Mouse (Mus musculus): ENCODE results near the gene Soat2. TPM values are rescaled to one million over a fixed set of nuclear protein-coding genes. Genes with fewer than 3 reads are reported as not detected.

Gene Soat2
- polyA plus RNA-seq, 1 experiment from 2014 or later: 0.28 TPM

- 37% methylated on average over 8 of the region's 8 CpGs for WGBS
- ATAC-seq (replicated peaks; ENCODE audit: low FRiP score, low read depth): no peak
- peaks cover 33% of the 10 kb centered on the region for H3K4me1 ChIP-seq (replicated peaks; ENCODE audit: insufficient read depth, low read length)
- H3K4me2 ChIP-seq (ENCODE audit: low read length): peak overlapping the region; percentile 70
- peaks cover 34% of the 10 kb centered on the region for H3K36me3 ChIP-seq (ENCODE audit: insufficient read depth, low read length)
- H3K4me3 ChIP-seq (replicated peaks; ENCODE audit: low read depth, low read length): peak overlapping the region; percentile 90; the same call in 1 of the 2 replicates
- TF ChIP-seq CTCF (IDR thresholded peaks at IDR 0.05; ENCODE audit: low read depth): no peak
- no peaks in the 10 kb centered on the region for H3K9me3 ChIP-seq (replicated peaks; ENCODE audit: low read length)
- 0 out of 2 replicates have a peak overlapping the region, but pooled peaks have one; percentile 44 for H3K27ac ChIP-seq
- no peaks in the 10 kb centered on the region for H3K27me3 ChIP-seq (ENCODE audit: insufficient read depth, low read length)
- peak overlapping the region; percentile 31; the same call in 1 of the 2 replicates for H3K9ac ChIP-seq (ENCODE audit: low read depth, low read length)
- peak; percentile 58 for DNase-seq (ENCODE audit: low spot score)
Observed at GRCm38 (mm10) chr15:102205779-102206178, 55.5 kb downstream of the Soat2 start.

- Histone ChIP-seq H3K27me3 (ENCODE audit: insufficient read depth, low read length) (no peaks in the 10 kb centered on the region), H3K4me2 (ENCODE audit: low read length) (0 out of 2 replicates have a peak overlapping the region, but pooled peaks have one; percentile 11), H3K4me1 (replicated peaks; ENCODE audit: insufficient read depth, low read length) (peaks cover 28% of the 10 kb centered on the region), H3K36me3 (ENCODE audit: insufficient read depth, low read length) (peaks cover 42% of the 10 kb centered on the region), H3K4me3 (replicated peaks; ENCODE audit: low read depth, low read length) (no peak overlapping the region), H3K9ac (ENCODE audit: low read depth, low read length) (0 out of 2 replicates have a peak overlapping the region, but pooled peaks have one; percentile 5), H3K9me3 (replicated peaks; ENCODE audit: low read length) (no peaks in the 10 kb centered on the region), H3K27ac (peak overlapping the region; percentile 27; the same call in 1 of the 2 replicates)
- ATAC-seq (replicated peaks; ENCODE audit: low FRiP score, low read depth): 0 out of 2 replicates have a peak, but pooled peaks have one; percentile 12
- 40% methylated on average over 3 of the region's 3 CpGs for WGBS
- TF ChIP-seq CTCF (IDR thresholded peaks at IDR 0.05; ENCODE audit: low read depth): no peak
- DNase-seq (ENCODE audit: low spot score): peak; percentile 76
Observed at GRCm38 (mm10) chr15:102207351-102207750, 57.0 kb downstream of the Soat2 start.

GRCm38 (mm10) chr15:102208092-102208561 lies 57.8 kb downstream of the Soat2 start:
- Histone ChIP-seq H3K4me2 (ENCODE audit: low read length) (peak overlapping the region; percentile 11; the same call in 1 of the 2 replicates), H3K9ac (ENCODE audit: low read depth, low read length) (0 out of 2 replicates have a peak overlapping the region, but pooled peaks have one; percentile 14), H3K4me1 (replicated peaks; ENCODE audit: insufficient read depth, low read length) (peaks cover 26% of the 10 kb centered on the region; the same call in 1 of the 2 replicates), H3K4me3 (replicated peaks; ENCODE audit: low read depth, low read length) (no peak overlapping the region), H3K36me3 (ENCODE audit: insufficient read depth, low read length) (peaks cover 49% of the 10 kb centered on the region), H3K9me3 (replicated peaks; ENCODE audit: low read length) (no peaks in the 10 kb centered on the region), H3K27ac (no peak overlapping the region), H3K27me3 (ENCODE audit: insufficient read depth, low read length) (no peaks in the 10 kb centered on the region)
- no peak for DNase-seq (ENCODE audit: low spot score)
- ATAC-seq (replicated peaks; ENCODE audit: low FRiP score, low read depth): no peak
- 53% methylated on average over 9 of the region's 9 CpGs for WGBS
- no peak for TF ChIP-seq CTCF (IDR thresholded peaks at IDR 0.05; ENCODE audit: low read depth)

GRCm38 (mm10) chr15:102209114-102209513 lies 58.8 kb downstream of the Soat2 start:
- ATAC-seq (replicated peaks; ENCODE audit: low FRiP score, low read depth) (no peak), DNase-seq (ENCODE audit: low spot score) (no peak)
- Histone ChIP-seq H3K36me3 (ENCODE audit: insufficient read depth, low read length) (peaks cover 57% of the 10 kb centered on the region), H3K4me3 (replicated peaks; ENCODE audit: low read depth, low read length) (no peak overlapping the region), H3K27ac (no peak overlapping the region), H3K9ac (ENCODE audit: low read depth, low read length) (no peak overlapping the region), H3K27me3 (ENCODE audit: insufficient read depth, low read length) (no peaks in the 10 kb centered on the region), H3K4me1 (replicated peaks; ENCODE audit: insufficient read depth, low read length) (peaks cover 26% of the 10 kb centered on the region; the same call in 1 of the 2 replicates), H3K4me2 (ENCODE audit: low read length) (no peak overlapping the region), H3K9me3 (replicated peaks; ENCODE audit: low read length) (no peaks in the 10 kb centered on the region)
- no peak for TF ChIP-seq CTCF (IDR thresholded peaks at IDR 0.05; ENCODE audit: low read depth)
- 84% methylated on average over 8 of the region's 8 CpGs for WGBS

- Histone ChIP-seq H3K4me2 (ENCODE audit: low read length) (no peak overlapping the region), H3K9me3 (replicated peaks; ENCODE audit: low read length) (no peaks in the 10 kb centered on the region), H3K27me3 (ENCODE audit: insufficient read depth, low read length) (no peaks in the 10 kb centered on the region), H3K36me3 (ENCODE audit: insufficient read depth, low read length) (peaks cover 65% of the 10 kb centered on the region), H3K27ac (no peak overlapping the region), H3K9ac (ENCODE audit: low read depth, low read length) (no peak overlapping the region), H3K4me3 (replicated peaks; ENCODE audit: low read depth, low read length) (no peak overlapping the region), H3K4me1 (replicated peaks; ENCODE audit: insufficient read depth, low read length) (peaks cover 15% of the 10 kb centered on the region; the same call in 1 of the 2 replicates)
- no peak for TF ChIP-seq CTCF (IDR thresholded peaks at IDR 0.05; ENCODE audit: low read depth)
- WGBS: 87% methylated on average over 4 of the region's 4 CpGs
- ATAC-seq (replicated peaks; ENCODE audit: low FRiP score, low read depth): peak; percentile 38; the same call in 1 of the 2 replicates
- no peak for DNase-seq (ENCODE audit: low spot score)
Observed at GRCm38 (mm10) chr15:102210816-102211215, 60.5 kb downstream of the Soat2 start.

- Histone ChIP-seq H3K4me2 (ENCODE audit: low read length) (no peak overlapping the region), H3K4me3 (replicated peaks; ENCODE audit: low read depth, low read length) (no peak overlapping the region), H3K27ac (no peak overlapping the region), H3K27me3 (ENCODE audit: insufficient read depth, low read length) (no peaks in the 10 kb centered on the region), H3K36me3 (ENCODE audit: insufficient read depth, low read length) (peaks cover 64% of the 10 kb centered on the region), H3K9me3 (replicated peaks; ENCODE audit: low read length) (no peaks in the 10 kb centered on the region), H3K9ac (ENCODE audit: low read depth, low read length) (no peak overlapping the region), H3K4me1 (replicated peaks; ENCODE audit: insufficient read depth, low read length) (peaks cover 8% of the 10 kb centered on the region; the same call in 1 of the 2 replicates)
- DNase-seq (ENCODE audit: low spot score) (no peak), ATAC-seq (replicated peaks; ENCODE audit: low FRiP score, low read depth) (no peak)
- no peak for TF ChIP-seq CTCF (IDR thresholded peaks at IDR 0.05; ENCODE audit: low read depth)
- 72% methylated on average over 6 of the region's 6 CpGs for WGBS
Observed at GRCm38 (mm10) chr15:102211895-102212294, 61.6 kb downstream of the Soat2 start.

Other genes starting within 250 kb of the Soat2 start
- gene Krt4, start 225.8 kb upstream of the Soat2 start, polyA plus RNA-seq (2015; fragmentation: Nextera tagmentation; extraction: Ambion mirVana): 0.46 and 0.93 TPM in 2 replicates
- 0.08 and 0.29 TPM in 2 replicates for gene Krt79, start 210.2 kb upstream of the Soat2 start, polyA plus RNA-seq (2015; fragmentation: Nextera tagmentation; extraction: Ambion mirVana)
- gene Krt78, start 196.2 kb upstream of the Soat2 start, polyA plus RNA-seq (2015; fragmentation: Nextera tagmentation; extraction: Ambion mirVana): 0.07 TPM in 1 of 2 replicates, not detected in the other
- gene Krt8, start 146.0 kb upstream of the Soat2 start, polyA plus RNA-seq (2015; fragmentation: Nextera tagmentation; extraction: Ambion mirVana): 305 and 333 TPM in 2 replicates
- 252 and 256 TPM in 2 replicates for gene Krt18, start 122.3 kb upstream of the Soat2 start, polyA plus RNA-seq (2015; fragmentation: Nextera tagmentation; extraction: Ambion mirVana)
- gene Eif4b, start 76.8 kb upstream of the Soat2 start, polyA plus RNA-seq (2015; fragmentation: Nextera tagmentation; extraction: Ambion mirVana): 96.1 and 102 TPM in 2 replicates
- 34.4 and 35.8 TPM in 2 replicates for gene Tns2, start 50.1 kb upstream of the Soat2 start, polyA plus RNA-seq (2015; fragmentation: Nextera tagmentation; extraction: Ambion mirVana)
- gene Spryd3, start 14.3 kb upstream of the Soat2 start, polyA plus RNA-seq (2015; fragmentation: Nextera tagmentation; extraction: Ambion mirVana): 14.3 and 16.6 TPM in 2 replicates
- gene Igfbp6, start 6.2 kb upstream of the Soat2 start, polyA plus RNA-seq (2015; fragmentation: Nextera tagmentation; extraction: Ambion mirVana): 20.5 and 28.3 TPM in 2 replicates
- 45.4 and 49.0 TPM in 2 replicates for gene Zfp740, start 52.7 kb downstream of the Soat2 start, polyA plus RNA-seq (2015; fragmentation: Nextera tagmentation; extraction: Ambion mirVana)
- gene Csad, start 54.2 kb downstream of the Soat2 start, polyA plus RNA-seq (2015; fragmentation: Nextera tagmentation; extraction: Ambion mirVana): 142 TPM in 2 replicates
- gene Itgb7, start 81.4 kb downstream of the Soat2 start, polyA plus RNA-seq (2015; fragmentation: Nextera tagmentation; extraction: Ambion mirVana): 0.69 and 1.2 TPM in 2 replicates
- gene Rarg, start 107.0 kb downstream of the Soat2 start, polyA plus RNA-seq (2015; fragmentation: Nextera tagmentation; extraction: Ambion mirVana): 23.2 and 23.5 TPM in 2 replicates
- 0.23 and 0.38 TPM in 2 replicates for gene Gm9918, start 120.0 kb downstream of the Soat2 start, polyA plus RNA-seq (2015; fragmentation: Nextera tagmentation; extraction: Ambion mirVana)
- gene Mfsd5, start 128.9 kb downstream of the Soat2 start, polyA plus RNA-seq (2015; fragmentation: Nextera tagmentation; extraction: Ambion mirVana): 68.2 and 73.2 TPM in 2 replicates
- gene Espl1, start 145.7 kb downstream of the Soat2 start, polyA plus RNA-seq (2015; fragmentation: Nextera tagmentation; extraction: Ambion mirVana): 6.1 and 7.5 TPM in 2 replicates
- gene Pfdn5, start 175.6 kb downstream of the Soat2 start, polyA plus RNA-seq (2015; fragmentation: Nextera tagmentation; extraction: Ambion mirVana): 511 and 565 TPM in 2 replicates
- gene Myg1, start 181.2 kb downstream of the Soat2 start, polyA plus RNA-seq (2015; fragmentation: Nextera tagmentation; extraction: Ambion mirVana): 84.9 and 86.9 TPM in 2 replicates
- 37.1 and 42.2 TPM in 2 replicates for gene Aaas, start 200.2 kb downstream of the Soat2 start, polyA plus RNA-seq (2015; fragmentation: Nextera tagmentation; extraction: Ambion mirVana)
- gene Sp7, start 216.7 kb downstream of the Soat2 start, polyA plus RNA-seq (2015; fragmentation: Nextera tagmentation; extraction: Ambion mirVana): 0.61 and 1.1 TPM in 2 replicates

Measured in kidney, postnatal 0 days (tissue).